Mouse (Mus musculus) lung, adult 2 months (tissue): ENCODE data around the gene Tent4b. TPM values are rescaled to one million over a fixed set of nuclear protein-coding genes. Genes with fewer than 3 reads are reported as not detected.

Source experiments
- DNase-seq: peaks from one replicate; pipeline ENCODE4 v3.0.0; 2022
- H3K4me1 ChIP-seq: fragments of 200-500 bp; 2 replicates; pipeline ENCODE4 v1.6.1; 2011; ENCODE audit warnings: low read length; ENCODE audit not compliant: control insufficient read depth, insufficient read depth
- H3K4me3 ChIP-seq: fragments of 200-500 bp; replicated peaks from 2 replicates; pipeline ENCODE3; 2011; ENCODE audit warnings: low read depth, mild to moderate bottlenecking, control low read depth, low read length; ENCODE audit errors: extremely low read depth
- CTCF ChIP-seq: fragments of 200-500 bp; IDR thresholded peaks from 2 replicates; pipeline ENCODE4 v1.5.1; 2011; ENCODE audit warnings: mild to moderate bottlenecking, low read length, control low read depth; ENCODE audit not compliant: insufficient read depth
- POLR2A ChIP-seq: fragments of 200-500 bp; IDR thresholded peaks from 2 replicates; pipeline ENCODE4 v1.6.1; 2011; ENCODE audit warnings: low read depth, mild to moderate bottlenecking, control low read depth, low read length, borderline replicate concordance; ENCODE audit errors: extremely low read depth
- WGBS: fragments of 180-500 bp; shearing (Covaris S2); methylation state at CpG from one replicate; pipeline ENCODE4 v1.1.7; 2018; 5-methylcytosine and 5-hydroxymethylcytosine counted together
- polyA plus RNA-seq: library from polyadenylated mRNA; depleted of rRNA; stranded (reverse); fragments of >200 nt; gene quantifications from 2 replicates; pipeline ENCODE4 v1.2.3, GENCODE M21; 2012

The Tent4b gene
- polyA plus RNA-seq, 1 experiment = 22.9 TPM

GRCm38 (mm10) chr8:88285469-88286356 lies 86.7 kb downstream of the Tent4b start:
- DNase-seq = no peak
- no peak overlapping the region for H3K4me3 ChIP-seq
- TF ChIP-seq POLR2A (no peak), CTCF (peak; percentile 28; the same call in 1 of the 2 replicates)
- peaks cover 8% of the 10 kb centered on the region for H3K4me1 ChIP-seq
- 87% methylated on average over 8 of the region's 8 CpGs for WGBS

- Histone ChIP-seq H3K4me1 (peaks cover 4% of the 10 kb centered on the region), H3K4me3 (no peak overlapping the region)
- DNase-seq = no peak
- WGBS = 53% methylated on average over 14 of the region's 14 CpGs
- TF ChIP-seq POLR2A (no peak), CTCF (no peak)
These were observed 87.5 kb downstream of the Tent4b start for GRCm38 (mm10) chr8:88286421-88286960.

- H3K4me1 ChIP-seq = peaks cover 2% of the 10 kb centered on the region; the same call in 1 of the 2 replicates
- TF ChIP-seq CTCF (no peak), POLR2A (no peak)
- DNase-seq = no peak
- WGBS = 70% methylated on average over 12 of the region's 12 CpGs
- peak overlapping the region; percentile 41 for H3K4me3 ChIP-seq
These were observed 89.7 kb downstream of the Tent4b start for GRCm38 (mm10) chr8:88288622-88289242.

GRCm38 (mm10) chr8:88289901-88290300 lies 90.9 kb downstream of the Tent4b start:
- TF ChIP-seq POLR2A (no peak), CTCF (no peak)
- 79% methylated on average over 1 of the region's 1 CpGs for WGBS
- no peak overlapping the region for H3K4me3 ChIP-seq
- peaks cover 2% of the 10 kb centered on the region; the same call in 1 of the 2 replicates for H3K4me1 ChIP-seq
- DNase-seq = no peak

- WGBS = 75% methylated on average over 13 of the region's 13 CpGs
- no peaks in the 10 kb centered on the region; the same call in 1 of the 2 replicates for H3K4me1 ChIP-seq
- H3K4me3 ChIP-seq = no peak overlapping the region
- TF ChIP-seq POLR2A = no peak
- TF ChIP-seq CTCF = no peak
- DNase-seq = no peak
These were observed 91.6 kb downstream of the Tent4b start for GRCm38 (mm10) chr8:88290326-88291304.

- no peak for DNase-seq
- no peak for TF ChIP-seq POLR2A
- TF ChIP-seq CTCF = no peak
- Histone ChIP-seq H3K4me3 (no peak overlapping the region), H3K4me1 (no peaks in the 10 kb centered on the region; the same call in 1 of the 2 replicates)
- 89% methylated on average over 11 of the region's 11 CpGs for WGBS
These were observed 92.3 kb downstream of the Tent4b start for GRCm38 (mm10) chr8:88291305-88291690.

- Histone ChIP-seq H3K4me3 (no peak overlapping the region), H3K4me1 (peaks cover 2% of the 10 kb centered on the region)
- TF ChIP-seq POLR2A = no peak
- no peak for TF ChIP-seq CTCF
- DNase-seq = no peak
- WGBS = 74% methylated on average over 3 of the region's 3 CpGs
These were observed 93.9 kb downstream of the Tent4b start for GRCm38 (mm10) chr8:88292926-88293325.

- TF ChIP-seq POLR2A (no peak), CTCF (no peak)
- WGBS = 76% methylated on average over 9 of the region's 9 CpGs
- peak overlapping the region; percentile 40 for H3K4me3 ChIP-seq
- no peak for DNase-seq
- H3K4me1 ChIP-seq = peaks cover 3% of the 10 kb centered on the region
These were observed 94.8 kb downstream of the Tent4b start for GRCm38 (mm10) chr8:88293590-88294356.

- no peak for DNase-seq
- peaks cover 3% of the 10 kb centered on the region for H3K4me1 ChIP-seq
- WGBS = 73% methylated on average over 2 of the region's 2 CpGs
- H3K4me3 ChIP-seq = no peak overlapping the region
- TF ChIP-seq CTCF (no peak), POLR2A (no peak)
These were observed 96.0 kb downstream of the Tent4b start for GRCm38 (mm10) chr8:88294977-88295376.
